Mouse (Mus musculus): ENCODE results near the gene Tgm5. TPM values are rescaled to one million over a fixed set of nuclear protein-coding genes. Genes with fewer than 3 reads are reported as not detected.

The Tgm5 gene
- polyA plus RNA-seq, 1 experiment from 2014 or later = not detected

GRCm38 (mm10) chr2:121082626-121083025 is 3.0 kb downstream of the Tgm5 start:
- Histone ChIP-seq H3K4me1 (no peaks in the 10 kb centered on the region), H3K36me3 (no peaks in the 10 kb centered on the region), H3K27me3 (no peaks in the 10 kb centered on the region), H3K4me2 (replicated peaks) (no peak overlapping the region), H3K9ac (replicated peaks) (no peak overlapping the region), H3K27ac (replicated peaks) (no peak overlapping the region), H3K4me3 (no peak overlapping the region), H3K9me3 (no peaks in the 10 kb centered on the region)
- no peak for ATAC-seq (ENCODE audit: low FRiP score, low read depth)
- 86% methylated on average over 1 of the region's 1 CpGs for WGBS

DNA sequence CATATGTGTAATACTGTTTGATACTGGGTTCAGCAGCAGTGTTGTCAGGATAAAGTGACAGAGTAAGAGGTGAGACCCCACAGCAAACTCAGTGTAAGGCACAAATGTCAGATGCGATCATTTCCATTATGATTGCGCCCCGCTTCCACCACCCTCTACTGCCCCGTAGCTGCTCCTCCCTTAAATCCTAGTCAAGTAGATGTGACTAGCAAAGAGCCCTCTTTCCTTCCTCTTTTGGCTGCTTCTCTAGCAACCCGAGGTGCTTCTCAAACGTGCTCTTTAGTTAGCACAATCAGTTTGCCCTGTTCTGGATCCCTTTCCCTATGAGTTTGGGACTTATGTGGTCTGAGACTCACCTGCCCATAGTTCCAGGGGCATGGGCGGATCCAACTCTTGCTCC is 10.9 kb downstream of the Tgm5 start:
- no peak for ATAC-seq (ENCODE audit: low FRiP score, low read depth)
- WGBS = 86% methylated on average over 7 of the region's 7 CpGs
- Histone ChIP-seq H3K27ac (replicated peaks) (no peak overlapping the region), H3K4me2 (replicated peaks) (no peak overlapping the region), H3K36me3 (no peaks in the 10 kb centered on the region), H3K4me3 (no peak overlapping the region), H3K27me3 (no peaks in the 10 kb centered on the region), H3K9ac (replicated peaks) (no peak overlapping the region), H3K4me1 (no peaks in the 10 kb centered on the region), H3K9me3 (no peaks in the 10 kb centered on the region)

DNA sequence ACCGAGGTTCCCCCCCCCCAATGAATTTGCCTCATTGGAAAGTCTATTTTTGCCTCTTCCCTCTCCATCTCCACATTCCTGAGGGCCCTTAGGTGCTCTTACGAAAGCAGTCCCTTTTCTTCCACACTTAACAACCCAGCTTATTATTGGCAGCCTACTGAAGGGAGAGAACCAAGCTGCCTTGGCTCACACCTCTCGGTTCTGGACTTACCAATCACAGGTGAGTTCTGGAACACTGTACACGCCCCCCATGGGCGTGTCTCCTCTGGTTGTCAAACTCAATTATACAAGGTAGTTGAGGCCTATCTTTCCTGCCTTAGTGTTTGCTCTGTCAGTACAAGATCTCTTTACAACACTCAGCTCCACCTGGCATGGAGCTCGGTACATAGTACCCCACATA is 13.8 kb downstream of the Tgm5 start:
- no peak overlapping the region for H3K27ac ChIP-seq (replicated peaks)
- no peak overlapping the region for H3K9ac ChIP-seq (replicated peaks)
- no peaks in the 10 kb centered on the region for H3K9me3 ChIP-seq
- H3K4me3 ChIP-seq = no peak overlapping the region
- no peaks in the 10 kb centered on the region for H3K36me3 ChIP-seq
- no peaks in the 10 kb centered on the region for H3K4me1 ChIP-seq
- no peak overlapping the region for H3K4me2 ChIP-seq (replicated peaks)
- no peaks in the 10 kb centered on the region for H3K27me3 ChIP-seq
- ATAC-seq (ENCODE audit: low FRiP score, low read depth) = no peak
- 88% methylated on average over 6 of the region's 6 CpGs for WGBS

DNA sequence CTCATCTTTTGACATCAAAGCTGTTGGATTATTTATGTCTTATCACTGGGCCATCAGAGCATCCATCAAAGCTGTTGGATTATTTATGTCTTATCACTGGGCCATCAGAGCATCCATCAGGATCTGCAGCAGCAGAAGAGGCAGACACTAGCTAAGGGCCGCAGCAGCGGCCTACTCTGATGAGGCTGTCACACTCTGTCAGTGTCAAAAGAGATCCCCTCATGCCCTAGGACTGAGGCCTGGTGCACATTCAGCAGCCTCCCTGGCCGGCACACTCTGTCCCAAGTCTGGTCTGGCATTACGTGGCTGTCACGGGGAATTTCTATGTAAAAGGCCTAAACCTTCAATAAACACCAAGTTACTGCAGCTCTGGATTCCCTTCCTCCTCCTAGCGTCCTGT is 16.1 kb downstream of the Tgm5 start:
- no peaks in the 10 kb centered on the region for H3K9me3 ChIP-seq
- H3K4me1 ChIP-seq = no peaks in the 10 kb centered on the region
- H3K4me3 ChIP-seq = no peak overlapping the region
- H3K36me3 ChIP-seq = no peaks in the 10 kb centered on the region
- no peak for ATAC-seq (ENCODE audit: low FRiP score, low read depth)
- no peaks in the 10 kb centered on the region for H3K27me3 ChIP-seq
- 68% methylated on average over 6 of the region's 6 CpGs for WGBS
- H3K4me2 ChIP-seq (replicated peaks) = no peak overlapping the region
- no peak overlapping the region for H3K9ac ChIP-seq (replicated peaks)
- no peak overlapping the region for H3K27ac ChIP-seq (replicated peaks)

DNA sequence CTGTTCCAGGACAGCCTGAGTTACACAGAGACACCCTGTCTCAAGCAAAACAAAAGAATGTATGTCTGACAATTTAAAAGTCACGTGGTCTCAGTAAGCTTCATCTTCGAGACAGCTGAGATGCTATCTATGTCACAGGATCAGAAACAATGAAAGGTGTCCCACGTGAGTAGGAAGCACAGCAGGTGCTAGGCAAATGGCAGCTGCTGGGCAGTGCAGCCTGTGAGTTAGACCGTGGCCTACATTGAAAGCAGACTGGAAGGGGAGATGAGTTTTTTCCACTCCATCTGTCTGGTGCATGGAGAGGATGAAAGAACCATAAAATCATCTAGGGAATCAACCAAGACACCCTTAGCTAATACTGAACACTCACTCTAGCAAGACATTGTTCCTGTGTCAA is 18.5 kb downstream of the Tgm5 start:
- Histone ChIP-seq H3K4me1 (no peaks in the 10 kb centered on the region), H3K36me3 (no peaks in the 10 kb centered on the region), H3K4me2 (replicated peaks) (no peak overlapping the region), H3K9ac (replicated peaks) (no peak overlapping the region), H3K9me3 (no peaks in the 10 kb centered on the region), H3K27me3 (no peaks in the 10 kb centered on the region), H3K27ac (replicated peaks) (no peak overlapping the region), H3K4me3 (no peak overlapping the region)
- 67% methylated on average over 4 of the region's 4 CpGs for WGBS
- ATAC-seq (ENCODE audit: low FRiP score, low read depth) = no peak

GRCm38 (mm10) chr2:121061315-121061714 is 24.3 kb downstream of the Tgm5 start:
- H3K4me3 ChIP-seq = no peak overlapping the region
- H3K4me2 ChIP-seq (replicated peaks) = no peak overlapping the region
- H3K9ac ChIP-seq (replicated peaks) = no peak overlapping the region
- no peaks in the 10 kb centered on the region for H3K9me3 ChIP-seq
- no peak for ATAC-seq (ENCODE audit: low FRiP score, low read depth)
- H3K27me3 ChIP-seq = no peaks in the 10 kb centered on the region
- no peak overlapping the region for H3K27ac ChIP-seq (replicated peaks)
- no peaks in the 10 kb centered on the region for H3K4me1 ChIP-seq
- H3K36me3 ChIP-seq = no peaks in the 10 kb centered on the region
- WGBS = 90% methylated on average over 2 of the region's 2 CpGs

GRCm38 (mm10) chr2:121057997-121058396 is 27.6 kb downstream of the Tgm5 start:
- no peaks in the 10 kb centered on the region for H3K9me3 ChIP-seq
- no peak overlapping the region for H3K4me2 ChIP-seq (replicated peaks)
- no peak overlapping the region for H3K9ac ChIP-seq (replicated peaks)
- H3K4me1 ChIP-seq = no peaks in the 10 kb centered on the region
- no peaks in the 10 kb centered on the region for H3K36me3 ChIP-seq
- ATAC-seq (ENCODE audit: low FRiP score, low read depth) = no peak
- 73% methylated on average over 6 of the region's 6 CpGs for WGBS
- H3K4me3 ChIP-seq = no peak overlapping the region
- H3K27ac ChIP-seq (replicated peaks) = no peak overlapping the region
- H3K27me3 ChIP-seq = no peaks in the 10 kb centered on the region

- Histone ChIP-seq H3K36me3 (no peaks in the 10 kb centered on the region), H3K27ac (replicated peaks) (no peak overlapping the region), H3K27me3 (no peaks in the 10 kb centered on the region), H3K4me1 (no peaks in the 10 kb centered on the region), H3K9me3 (no peaks in the 10 kb centered on the region), H3K4me3 (no peak overlapping the region), H3K4me2 (replicated peaks) (no peak overlapping the region), H3K9ac (replicated peaks) (no peak overlapping the region)
- ATAC-seq (ENCODE audit: low FRiP score, low read depth) = no peak
- WGBS = 81% methylated on average over 6 of the region's 6 CpGs
Observed at GRCm38 (mm10) chr2:121055915-121056314, 29.7 kb downstream of the Tgm5 start.

GRCm38 (mm10) chr2:121054060-121054459 is 31.6 kb downstream of the Tgm5 start:
- no peak for ATAC-seq (ENCODE audit: low FRiP score, low read depth)
- Histone ChIP-seq H3K4me3 (no peak overlapping the region), H3K4me1 (no peaks in the 10 kb centered on the region), H3K27ac (replicated peaks) (no peak overlapping the region), H3K4me2 (replicated peaks) (no peak overlapping the region), H3K36me3 (no peaks in the 10 kb centered on the region), H3K9me3 (no peaks in the 10 kb centered on the region), H3K27me3 (no peaks in the 10 kb centered on the region), H3K9ac (replicated peaks) (no peak overlapping the region)
- WGBS = 75% methylated on average over 2 of the region's 2 CpGs

- Histone ChIP-seq H3K4me3 (no peak overlapping the region), H3K9ac (replicated peaks) (no peak overlapping the region), H3K4me1 (no peaks in the 10 kb centered on the region), H3K27ac (replicated peaks) (no peak overlapping the region), H3K27me3 (no peaks in the 10 kb centered on the region), H3K9me3 (no peaks in the 10 kb centered on the region), H3K4me2 (replicated peaks) (no peak overlapping the region), H3K36me3 (no peaks in the 10 kb centered on the region)
- WGBS = 90% methylated on average over 5 of the region's 5 CpGs
- no peak for ATAC-seq (ENCODE audit: low FRiP score, low read depth)
Observed at GRCm38 (mm10) chr2:121052176-121052575, 33.5 kb downstream of the Tgm5 start.

DNA sequence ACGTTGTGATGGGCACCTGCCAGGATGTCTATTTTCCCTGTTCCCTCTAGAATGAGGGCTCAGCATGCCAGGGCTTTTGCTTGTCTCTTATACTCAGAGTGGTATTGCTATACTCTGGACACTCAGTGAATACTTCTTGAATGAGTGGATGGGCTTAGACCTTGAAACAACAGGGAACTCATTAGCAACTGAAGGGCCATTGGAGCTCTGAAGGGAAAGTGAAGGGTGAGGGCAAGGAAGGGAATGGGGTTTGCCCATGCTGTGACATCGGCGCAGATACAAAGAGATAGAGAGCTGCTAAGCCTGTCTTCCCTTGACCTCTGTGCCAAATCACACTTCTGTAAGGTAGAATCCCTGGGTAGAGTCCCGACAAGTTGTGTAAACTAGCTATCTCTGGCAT is 40.0 kb downstream of the Tgm5 start:
- H3K27ac ChIP-seq (replicated peaks) = no peak overlapping the region
- no peaks in the 10 kb centered on the region for H3K36me3 ChIP-seq
- ATAC-seq (ENCODE audit: low FRiP score, low read depth) = no peak
- 73% methylated on average over 4 of the region's 4 CpGs for WGBS
- H3K4me3 ChIP-seq = no peak overlapping the region
- no peaks in the 10 kb centered on the region for H3K4me1 ChIP-seq
- H3K27me3 ChIP-seq = no peaks in the 10 kb centered on the region
- H3K9ac ChIP-seq (replicated peaks) = no peak overlapping the region
- no peak overlapping the region for H3K4me2 ChIP-seq (replicated peaks)
- no peaks in the 10 kb centered on the region for H3K9me3 ChIP-seq

DNA sequence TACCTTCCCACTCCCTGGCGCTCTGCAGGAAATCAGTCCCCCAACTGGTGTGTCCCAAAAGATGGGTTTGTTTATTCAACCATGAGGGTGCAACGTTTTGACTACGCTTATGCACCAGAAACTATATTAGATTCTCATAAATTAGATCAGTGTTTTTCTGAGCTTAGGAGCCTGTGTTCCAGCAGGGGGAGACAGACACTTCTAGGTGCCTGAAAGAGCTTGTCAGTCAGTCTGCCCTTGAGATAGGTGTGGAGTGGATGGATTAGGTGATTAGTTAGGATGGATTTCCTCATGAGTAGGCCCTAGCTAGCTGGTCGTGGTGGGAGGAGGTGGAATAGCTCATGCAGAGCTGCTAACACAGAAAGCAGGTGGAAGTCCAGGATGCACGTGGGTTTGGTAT is 44.5 kb downstream of the Tgm5 start:
- no peaks in the 10 kb centered on the region for H3K36me3 ChIP-seq
- no peak overlapping the region for H3K4me2 ChIP-seq (replicated peaks)
- no peak overlapping the region for H3K9ac ChIP-seq (replicated peaks)
- 56% methylated on average over 5 of the region's 5 CpGs for WGBS
- H3K27me3 ChIP-seq = no peaks in the 10 kb centered on the region
- ATAC-seq (ENCODE audit: low FRiP score, low read depth) = no peak
- no peaks in the 10 kb centered on the region for H3K4me1 ChIP-seq
- H3K4me3 ChIP-seq = no peak overlapping the region
- H3K9me3 ChIP-seq = no peaks in the 10 kb centered on the region
- H3K27ac ChIP-seq (replicated peaks) = no peak overlapping the region

DNA sequence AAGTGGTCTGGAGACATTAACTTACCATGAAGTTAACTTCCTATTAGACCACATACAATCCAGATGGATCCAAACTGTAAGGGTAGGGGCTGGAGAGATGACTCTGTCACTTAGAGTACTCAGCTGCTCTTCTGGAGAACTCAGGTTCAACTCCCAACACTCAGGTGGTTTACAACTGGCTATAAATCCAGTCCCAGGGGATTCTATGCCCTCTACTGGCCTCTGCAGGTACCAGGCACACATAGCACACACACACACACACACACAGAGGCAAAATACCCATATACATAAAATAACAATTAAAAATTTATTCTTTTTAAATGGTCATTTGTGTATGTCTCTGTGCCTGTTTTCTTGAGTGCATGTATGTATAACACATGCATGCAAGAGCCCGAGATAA is 46.3 kb downstream of the Tgm5 start:
- no peak for ATAC-seq (ENCODE audit: low FRiP score, low read depth)
- no peak overlapping the region for H3K27ac ChIP-seq (replicated peaks)
- no peaks in the 10 kb centered on the region for H3K9me3 ChIP-seq
- H3K27me3 ChIP-seq = no peaks in the 10 kb centered on the region
- H3K4me3 ChIP-seq = no peak overlapping the region
- H3K4me2 ChIP-seq (replicated peaks) = no peak overlapping the region
- no peaks in the 10 kb centered on the region for H3K4me1 ChIP-seq
- 94% methylated on average over 1 of the region's 1 CpGs for WGBS
- no peaks in the 10 kb centered on the region for H3K36me3 ChIP-seq
- no peak overlapping the region for H3K9ac ChIP-seq (replicated peaks)

Data from midbrain, embryonic 12.5 days (tissue).